Mouse (Mus musculus) spleen, embryonic (tissue): Measurements from ENCODE around the gene Tmem167.

Source experiments
- CTCF ChIA-PET: fragments of 350-600 bp; sonication (Branson Sonifier 250); formaldehyde crosslinking; loops from one replicate; lab custom pipeline; 2022; lab: Charles Lee

Gene Tmem167

DNA sequence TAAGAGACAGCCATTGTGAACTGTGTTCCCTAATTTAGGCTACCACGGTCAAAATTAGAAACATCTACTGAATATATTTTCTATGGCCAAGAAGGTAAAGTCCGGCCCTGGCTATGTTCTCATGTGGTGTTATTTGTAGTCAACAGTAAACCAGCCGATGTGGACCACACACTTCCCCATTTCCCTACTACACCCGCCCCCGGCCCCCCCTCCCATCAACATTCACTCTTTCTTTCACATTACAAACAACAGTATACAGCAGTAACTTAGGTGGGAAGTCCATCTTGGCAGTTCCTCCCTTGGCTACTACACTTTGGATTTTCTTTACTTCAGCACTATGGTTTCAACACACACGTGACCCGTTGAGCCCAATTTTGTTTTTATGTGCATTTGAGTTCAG, 94.6 kb downstream of the Tmem167 start:
- CTCF ChIA-PET, result no interaction called here

DNA sequence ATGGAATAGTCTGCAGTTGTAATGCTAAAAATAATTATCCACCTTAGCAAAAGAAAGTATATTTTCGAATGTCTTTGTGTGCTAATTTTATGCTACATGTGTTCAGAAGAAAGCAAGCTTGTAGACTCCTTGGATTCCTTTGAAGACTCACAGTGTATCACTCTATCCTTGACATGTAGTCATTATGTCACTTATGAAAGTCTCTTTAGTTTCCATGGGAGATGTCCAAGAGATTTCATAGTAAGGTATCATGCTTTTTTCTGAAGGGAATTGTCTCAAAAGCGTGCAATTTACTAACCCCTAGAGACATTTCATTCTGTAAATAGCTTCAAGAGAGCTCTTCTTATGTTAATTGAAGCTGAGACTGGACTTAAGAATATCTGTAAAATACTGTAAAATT, 97.8 kb downstream of the Tmem167 start:
- CTCF ChIA-PET, result no interaction called here

DNA sequence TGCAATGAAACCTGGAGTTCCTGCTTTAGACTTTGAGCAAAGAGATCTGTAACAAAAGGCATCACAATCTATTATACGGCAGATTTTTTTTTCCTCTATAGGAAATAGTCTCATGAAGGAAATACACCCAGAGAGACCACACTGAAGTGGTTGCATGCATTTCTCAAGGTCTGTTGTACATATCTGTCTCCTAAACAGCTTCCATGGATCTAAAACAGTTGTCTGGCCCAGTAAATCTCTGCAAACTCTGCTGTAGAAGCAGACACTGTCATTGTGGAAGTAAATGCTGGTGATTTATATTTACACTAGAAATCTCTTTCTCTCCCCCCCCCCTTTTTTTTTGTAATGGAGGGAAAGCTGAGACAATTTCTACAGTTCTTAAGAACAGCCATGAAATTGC, 99.1 kb downstream of the Tmem167 start:
- CTCF ChIA-PET, result interaction anchor here (0.6 kb wide), 1 partner anchor 800 kb away, joined by 4 read pairs; no protein-coding TSS in a partner anchor

- CTCF ChIA-PET, result no interaction called here
Measured at GRCm38 (mm10) chr13:90191794-90192193, 102.9 kb downstream of the Tmem167 start.
